In the genomic region with DNA sequence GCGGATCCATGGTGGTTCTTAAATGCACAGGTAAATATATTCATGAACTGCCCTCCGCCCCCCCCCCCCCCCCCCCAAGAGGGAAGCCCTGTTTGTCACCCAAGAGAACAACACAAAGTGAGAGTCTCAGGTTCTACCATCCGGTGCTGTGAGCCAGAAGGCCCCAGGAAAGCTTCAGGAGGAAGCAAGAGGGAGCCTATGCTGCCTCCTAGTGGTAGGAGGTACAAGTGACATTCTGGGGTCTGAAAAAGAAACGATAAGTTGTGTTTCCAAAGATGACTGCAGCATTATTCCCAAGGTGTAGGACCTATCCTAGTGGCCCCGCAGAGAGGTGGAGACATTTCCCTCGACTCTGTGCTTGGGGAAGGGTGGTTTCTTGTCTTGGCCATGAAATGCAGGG, we compare ENCODE assay signal across 8 mouse cellular contexts.
DNase-seq lines count a peak whose midpoint lies in the region; ATAC-seq and TF ChIP-seq lines count a peak whose summit lies in the region.
"Had no signal": no experiment of that assay in that cellular context is flagged by ENCODE, and none has a peak within 500 bp of the region (broad histone marks: within the 10 kb centered on the region; RNA-seq: fewer than 3 reads in every experiment).

No protein-coding gene starts in this region.

- no peak for TF ChIP-seq POLR2A in bone marrow, adult 2 months (IDR thresholded peaks at IDR 0.05; ENCODE audit: borderline replicate concordance, control insufficient read depth, low read depth, low read length)
- no peak for TF ChIP-seq POLR2A in lung, adult 2 months (IDR thresholded peaks at IDR 0.05; ENCODE audit: borderline replicate concordance, extremely low read depth, low read depth, low read length)

- H3K4me3 ChIP-seq in layer of hippocampus, adult 2 months: no peak overlapping the region
- no peak overlapping the region for H3K4me3 ChIP-seq in bone marrow, adult 2 months (replicated peaks; ENCODE audit: control insufficient read depth, low read depth, low read length)
- H3K4me3 ChIP-seq in lung, adult 2 months (replicated peaks; ENCODE audit: extremely low read depth, low read depth, low read length): no peak overlapping the region
- H3K4me3 ChIP-seq: hindbrain, embryonic 15.5 days had no signal

- no peak overlapping the region for H3K27ac ChIP-seq in layer of hippocampus, adult 2 months
- no peak overlapping the region for H3K27ac ChIP-seq in bone marrow, adult 2 months (ENCODE audit: control insufficient read depth, insufficient read depth, low read depth, low read length, poor library complexity)
- H3K27ac ChIP-seq: hindbrain, embryonic 15.5 days had no signal

- 30% methylated on average over 6 of the region's 6 CpGs for WGBS in bone marrow, adult 2 months
- WGBS in lung, adult 2 months: 41% methylated on average over 6 of the region's 6 CpGs

- no peaks in the 10 kb centered on the region for H3K4me1 ChIP-seq in bone marrow, adult 2 months (ENCODE audit: control insufficient read depth, insufficient read depth, low read length)
- no peaks in the 10 kb centered on the region for H3K4me1 ChIP-seq in lung, adult 2 months (ENCODE audit: control insufficient read depth, insufficient read depth, low read length)

- DNase-seq in layer of hippocampus, adult 2 months (ENCODE audit: low spot score in 2 of 2): peak in 1 of 2 experiments; percentile 30
- DNase-seq in layer of hippocampus, postnatal 10 days (ENCODE audit: low spot score in 2 of 2): no peak
- DNase-seq in gastrocnemius, postnatal 10 days: peak; percentile 41
- DNase-seq in lung, adult 2 months: peak; percentile 23
- DNase-seq in right cerebral cortex, adult 18-20 months: no peak

- no peak for ATAC-seq in frontal cortex, adult (ENCODE audit: low TSS enrichment)

- TF ChIP-seq CTCF in layer of hippocampus, adult 2 months (conservative IDR thresholded peaks at IDR 0.05): peak; percentile 81
- TF ChIP-seq CTCF in bone marrow, adult 2 months (IDR thresholded peaks at IDR 0.05; ENCODE audit: control insufficient read depth, insufficient read depth, low read length): peak; percentile 26; the same call in 1 of the 2 replicates
- TF ChIP-seq CTCF in lung, adult 2 months (IDR thresholded peaks at IDR 0.05; ENCODE audit: insufficient read depth, low read length): peak; percentile 72

Comparison
In these comparisons a context has a peak if more than half of its experiments do, and no peak if none do; other contexts are left out.
1. DNase-seq: peak in gastrocnemius, postnatal 10 days (single experiment) and lung, adult 2 months (single experiment); none in layer of hippocampus, postnatal 10 days (0 of 2) and right cerebral cortex, adult 18-20 months (single experiment).
2. CTCF ChIP-seq: peak in every context shown above with its lines; median percentile 81 in layer of hippocampus, adult 2 months; 72 in lung, adult 2 months; 26 in bone marrow, adult 2 months.